Mouse (Mus musculus): Measurements from ENCODE around the gene Cdk8. TPM values are rescaled to one million over a fixed set of nuclear protein-coding genes. Genes with fewer than 3 reads are reported as not detected.
A peak's percentile ranks its signal among the peaks of the same experiment; 100 is the strongest.

Gene Cdk8
- total RNA-seq, 2 experiments from 2014 or later = 39.6 to 50.6 TPM

DNA sequence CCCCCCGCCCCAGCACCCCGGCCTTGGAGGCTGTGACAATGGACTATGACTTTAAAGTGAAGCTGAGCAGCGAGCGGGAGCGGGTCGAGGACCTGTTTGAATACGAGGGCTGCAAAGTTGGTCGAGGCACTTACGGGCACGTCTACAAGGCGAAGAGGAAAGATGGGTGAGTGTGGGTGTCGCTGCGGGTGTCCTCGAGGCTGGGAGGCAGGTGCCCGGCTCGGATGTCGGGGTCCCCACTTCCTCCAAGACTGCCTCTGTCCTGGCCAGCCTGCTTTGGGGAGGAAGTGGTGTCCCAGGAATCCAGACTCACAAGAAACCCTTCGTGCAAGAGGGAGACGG is 596 bp downstream of the Cdk8 start:
- 0 out of 2 replicates have a peak, but pooled peaks have one; percentile 21 for ATAC-seq (replicated peaks; ENCODE audit: low FRiP score, poor library complexity, severe bottlenecking)

DNA sequence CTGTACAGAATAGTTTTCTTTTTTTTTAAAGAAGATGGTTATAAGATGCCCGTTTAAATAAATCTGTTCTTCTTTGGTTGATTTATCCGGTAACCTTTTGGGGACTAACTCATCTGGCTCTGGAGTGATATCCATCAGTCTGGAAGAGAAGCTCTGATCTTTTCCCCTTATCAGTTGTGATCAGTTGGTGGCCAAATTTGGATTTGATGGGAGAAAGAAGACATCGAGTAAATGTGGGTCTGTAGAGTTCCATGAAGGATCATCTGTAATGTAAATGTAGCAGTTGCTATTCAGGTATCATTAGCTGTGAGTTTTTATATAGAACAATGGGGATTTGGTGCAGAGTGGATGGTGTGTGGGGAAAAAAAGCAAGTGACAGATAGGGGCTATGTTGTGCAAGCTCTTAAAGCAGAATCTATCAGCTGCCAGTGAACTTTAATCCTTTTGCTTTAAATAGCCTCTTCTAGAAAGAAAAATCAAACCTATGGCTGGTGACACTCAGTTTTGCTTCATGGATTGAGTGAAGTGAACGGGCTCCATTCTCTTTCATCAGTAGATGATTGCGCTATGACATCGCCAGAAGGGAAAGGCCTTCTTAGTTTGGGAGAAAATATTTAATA is 1.1 kb downstream of the Cdk8 start:
- ATAC-seq (replicated peaks; ENCODE audit: low FRiP score, poor library complexity, severe bottlenecking) = no peak

DNA sequence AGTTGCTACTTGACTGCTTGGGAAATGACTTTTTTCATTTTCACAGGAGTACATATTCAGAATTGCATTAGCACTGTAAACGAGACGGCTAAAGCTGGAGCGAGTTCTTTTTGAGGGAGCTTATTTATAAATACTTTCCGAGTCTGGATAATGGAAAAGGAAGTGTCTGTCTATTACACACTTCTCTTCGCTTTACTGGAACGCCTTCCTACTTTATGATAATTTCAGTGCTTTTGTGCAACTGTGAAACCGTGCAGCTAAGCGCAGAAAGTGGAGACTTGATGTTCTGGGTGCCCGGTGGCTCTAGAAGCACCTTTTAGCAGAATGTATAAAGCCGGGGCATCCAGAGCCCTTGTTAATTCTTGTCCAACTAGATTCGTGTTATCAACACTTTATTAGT is 1.8 kb downstream of the Cdk8 start:
- no peak for ATAC-seq (replicated peaks; ENCODE audit: low FRiP score, poor library complexity, severe bottlenecking)

DNA sequence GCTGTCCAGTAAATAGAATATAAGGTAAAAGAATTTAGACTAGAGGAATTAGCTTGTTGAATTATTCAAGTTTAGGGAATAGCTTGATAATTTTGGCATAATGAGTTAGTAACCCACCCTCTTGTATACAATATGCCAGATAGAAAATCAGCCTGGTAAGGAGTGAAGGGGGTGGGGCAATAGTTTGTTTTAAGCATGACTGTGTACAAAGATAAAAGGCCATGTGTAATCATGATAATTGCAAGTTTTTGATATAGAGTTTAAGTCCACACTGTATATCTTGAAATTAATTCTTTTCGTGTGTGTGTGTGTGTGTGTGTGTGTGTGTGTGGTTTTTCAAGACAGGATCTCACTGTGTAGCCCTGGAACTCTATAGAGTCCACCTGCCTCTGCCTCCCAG is 3.3 kb downstream of the Cdk8 start:
- ATAC-seq (replicated peaks; ENCODE audit: low FRiP score, poor library complexity, severe bottlenecking) = no peak

DNA sequence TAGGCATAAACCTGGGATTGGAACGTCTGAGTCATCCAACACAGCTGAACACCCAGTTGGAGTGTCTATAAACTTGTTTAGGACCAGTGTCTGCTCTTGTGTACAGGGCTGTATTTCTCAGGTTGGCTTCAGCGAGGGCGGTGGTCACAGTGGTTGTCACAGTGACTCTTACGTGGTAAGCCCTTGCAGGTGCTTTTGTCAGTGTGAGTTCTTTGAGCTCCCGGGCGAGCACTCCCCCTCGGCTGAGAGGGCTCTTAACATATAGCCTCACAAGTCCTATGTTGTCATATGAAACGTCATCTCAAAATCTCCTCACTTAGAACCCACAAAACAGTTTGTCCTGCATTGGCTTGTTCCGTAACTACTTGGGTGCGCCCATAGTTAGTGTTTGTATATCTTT is 7.2 kb downstream of the Cdk8 start:
- ATAC-seq (replicated peaks; ENCODE audit: low FRiP score, poor library complexity, severe bottlenecking) = no peak

DNA sequence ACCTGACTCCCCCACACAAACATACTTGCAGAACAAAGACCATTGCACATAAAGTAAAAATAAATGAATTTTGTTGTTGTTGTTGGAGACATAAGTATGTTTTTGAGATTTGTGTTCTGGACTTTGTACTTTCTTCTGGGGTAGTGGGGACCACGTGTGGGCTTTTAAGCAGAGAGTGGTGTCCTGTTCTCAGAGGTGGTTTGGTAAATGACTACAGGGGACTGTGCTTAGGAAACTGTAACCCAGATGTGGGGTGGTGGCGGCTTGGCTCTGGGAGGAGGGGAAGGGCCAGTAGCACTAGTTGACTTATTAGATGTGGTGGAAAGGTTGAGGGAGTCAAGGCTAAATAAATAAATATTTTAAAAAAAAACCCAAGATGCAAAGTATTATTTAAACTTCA is 9.7 kb downstream of the Cdk8 start:
- no peak for ATAC-seq (replicated peaks; ENCODE audit: low FRiP score, poor library complexity, severe bottlenecking)

DNA sequence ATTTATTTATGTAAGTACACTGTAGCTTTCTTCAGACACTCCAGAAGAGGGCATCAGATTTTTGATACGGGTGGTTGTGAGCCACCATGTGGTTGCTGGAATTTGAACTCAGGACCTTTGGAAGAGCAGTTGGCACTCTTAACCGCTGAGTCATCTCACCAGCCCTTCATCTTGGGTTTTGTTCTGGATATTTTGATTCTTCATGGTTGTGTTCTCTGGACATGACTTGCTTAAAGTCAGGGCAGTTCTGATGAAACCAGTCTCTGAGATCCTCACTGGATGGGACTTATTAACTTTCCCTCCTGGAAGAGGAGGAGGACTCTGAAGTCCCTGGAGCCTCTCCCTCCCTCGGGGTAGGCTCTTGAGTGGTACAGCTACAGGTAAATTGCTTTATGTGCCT is 10.2 kb downstream of the Cdk8 start:
- ATAC-seq (replicated peaks; ENCODE audit: low FRiP score, poor library complexity, severe bottlenecking) = no peak

DNA sequence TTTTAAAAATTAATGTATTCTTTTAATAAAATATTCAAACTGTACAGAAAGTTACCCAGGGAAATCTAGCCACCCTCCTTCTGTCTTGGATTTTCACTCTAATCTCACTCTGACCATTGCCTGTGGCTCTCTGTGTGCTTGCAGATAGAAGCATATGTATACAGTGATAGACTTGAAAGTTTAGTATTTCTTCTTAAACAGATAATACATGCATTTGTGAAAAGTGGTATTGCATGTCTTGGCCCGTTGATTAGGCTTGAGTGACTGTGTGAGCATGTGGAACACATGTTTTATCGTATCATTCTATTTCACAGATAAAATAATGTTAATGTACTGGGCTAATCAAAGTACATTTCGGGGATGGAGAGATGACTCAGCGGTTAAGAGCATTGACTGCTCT is 14.2 kb downstream of the Cdk8 start:
- peak; percentile 52 for ATAC-seq (replicated peaks; ENCODE audit: low FRiP score, poor library complexity, severe bottlenecking)

DNA sequence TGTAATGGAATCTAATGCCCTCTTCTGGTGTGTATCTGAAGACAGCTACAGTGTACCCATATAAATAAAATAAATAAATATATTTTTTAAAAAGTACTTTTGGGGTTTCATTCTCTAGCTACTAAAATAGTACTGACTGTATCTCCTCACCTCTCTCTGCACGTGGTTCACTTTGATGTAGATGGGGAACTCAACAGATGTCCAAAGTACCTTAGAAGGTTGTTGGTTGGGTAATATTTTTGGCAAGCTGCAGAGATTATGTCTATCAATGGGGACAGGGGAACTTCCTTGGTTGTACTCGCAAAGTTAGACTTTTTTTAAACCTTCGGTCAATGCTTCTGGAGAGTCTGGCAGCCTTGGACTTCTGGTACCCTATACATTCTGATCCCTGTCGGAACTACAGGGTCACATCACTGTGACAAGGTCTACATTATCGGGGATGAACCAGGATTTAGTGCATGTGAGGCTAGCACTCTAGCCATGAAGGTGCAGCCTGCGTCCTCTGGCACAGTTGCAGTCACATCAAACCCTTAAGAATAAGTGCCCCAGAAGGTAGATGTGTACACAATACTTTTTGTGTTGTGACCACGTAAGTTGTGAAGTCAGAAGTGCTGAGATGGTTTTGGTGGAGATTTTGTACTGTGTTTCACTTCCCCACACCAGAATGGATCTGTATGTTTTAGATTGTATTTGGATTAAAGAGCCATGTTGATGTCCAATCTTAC is 14.8 kb downstream of the Cdk8 start:
- ATAC-seq (replicated peaks; ENCODE audit: low FRiP score, poor library complexity, severe bottlenecking) = no peak

DNA sequence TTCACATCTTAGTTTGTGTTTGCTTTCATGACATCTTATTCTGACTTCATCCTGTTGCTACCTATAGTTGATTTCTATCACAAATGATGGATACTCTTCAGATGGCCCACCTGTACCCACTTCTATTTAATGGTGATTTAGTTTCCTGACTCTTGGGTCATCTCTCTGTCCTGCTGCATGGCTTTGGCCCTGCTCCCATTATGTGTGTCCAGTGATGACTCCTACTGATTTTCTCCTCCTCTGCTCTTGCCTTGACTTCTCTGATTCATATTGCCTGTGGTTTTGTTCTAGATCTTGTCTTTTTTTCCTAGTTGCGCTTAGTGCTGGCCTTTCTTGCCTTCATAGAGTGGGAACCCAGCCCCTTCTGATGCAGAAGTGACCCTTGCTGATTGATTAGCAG is 15.4 kb downstream of the Cdk8 start:
- no peak for ATAC-seq (replicated peaks; ENCODE audit: low FRiP score, poor library complexity, severe bottlenecking)

DNA sequence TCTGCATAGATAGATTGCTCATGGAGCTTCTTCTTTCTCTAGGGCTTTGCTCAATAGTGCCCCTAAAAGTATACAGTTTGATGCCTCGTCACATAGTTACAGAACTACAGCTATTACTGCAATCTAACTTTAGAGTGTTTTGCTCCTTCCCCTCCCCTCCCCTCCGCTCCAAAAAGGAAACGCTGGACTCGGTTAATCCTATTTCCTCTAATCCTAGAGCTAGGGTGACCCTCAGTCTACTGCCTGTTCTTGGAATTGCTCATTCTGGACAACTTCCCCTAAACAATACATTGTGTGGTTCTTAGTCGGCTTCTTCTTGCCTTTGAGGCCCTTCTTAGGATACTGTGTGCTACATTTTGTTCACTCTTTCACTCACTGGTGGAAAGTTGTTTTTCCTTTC is 16.7 kb downstream of the Cdk8 start:
- no peak for ATAC-seq (replicated peaks; ENCODE audit: low FRiP score, poor library complexity, severe bottlenecking)

DNA sequence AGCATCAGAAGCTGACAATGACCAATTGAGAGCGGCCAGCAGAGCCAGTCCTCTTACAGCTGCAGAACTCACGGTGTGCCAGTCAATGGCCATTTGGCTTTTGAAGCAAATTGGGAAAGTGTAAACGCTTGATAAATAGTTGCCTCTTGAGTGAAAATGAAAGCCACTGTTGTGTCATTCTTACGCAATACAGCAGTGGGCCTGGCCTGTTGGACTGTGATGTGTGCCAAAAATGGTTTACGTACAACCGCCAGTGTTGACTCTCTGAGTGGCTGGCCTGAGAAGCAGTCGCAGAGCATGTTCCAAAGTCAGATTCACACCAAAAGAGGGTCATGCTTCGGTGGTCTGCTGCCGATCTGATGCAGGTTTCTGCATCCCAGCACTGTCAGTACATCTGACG is 17.7 kb downstream of the Cdk8 start:
- no peak for ATAC-seq (replicated peaks; ENCODE audit: low FRiP score, poor library complexity, severe bottlenecking)

DNA sequence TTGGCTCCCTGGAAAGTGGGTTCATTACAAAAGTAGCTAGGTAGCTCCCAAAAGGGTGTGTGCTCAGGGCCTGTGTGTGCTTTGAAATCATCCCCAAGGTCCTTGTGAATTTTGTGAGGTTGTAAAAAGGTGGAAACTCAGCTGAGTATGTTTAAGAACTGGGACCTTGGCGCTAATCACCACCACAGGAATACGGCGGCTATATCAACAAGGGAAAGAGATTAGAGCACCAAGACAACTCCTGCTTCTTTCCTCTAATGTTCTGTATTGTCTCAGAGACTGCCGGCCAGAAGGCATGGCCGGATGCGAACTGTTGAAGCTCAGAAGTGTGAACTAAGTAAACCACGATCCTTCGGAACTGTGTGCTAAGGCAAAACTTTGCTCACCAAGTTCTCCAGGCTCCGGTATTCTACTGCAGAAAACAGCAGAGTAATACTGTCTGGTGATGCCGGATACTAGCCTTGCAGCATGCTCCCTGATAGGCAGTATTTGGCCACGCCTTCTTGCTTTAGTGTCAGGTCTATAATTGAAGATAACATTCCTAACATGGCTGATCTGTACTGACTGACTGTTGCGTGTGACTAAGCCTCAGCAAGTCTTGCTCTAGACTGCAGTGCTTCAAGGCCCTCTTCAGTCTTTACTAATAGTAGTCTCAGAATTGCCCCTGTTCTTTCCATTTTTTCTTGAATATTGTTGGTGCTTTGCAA is 19.5 kb downstream of the Cdk8 start:
- peak; percentile 98 for ATAC-seq (replicated peaks; ENCODE audit: low FRiP score, poor library complexity, severe bottlenecking)

DNA sequence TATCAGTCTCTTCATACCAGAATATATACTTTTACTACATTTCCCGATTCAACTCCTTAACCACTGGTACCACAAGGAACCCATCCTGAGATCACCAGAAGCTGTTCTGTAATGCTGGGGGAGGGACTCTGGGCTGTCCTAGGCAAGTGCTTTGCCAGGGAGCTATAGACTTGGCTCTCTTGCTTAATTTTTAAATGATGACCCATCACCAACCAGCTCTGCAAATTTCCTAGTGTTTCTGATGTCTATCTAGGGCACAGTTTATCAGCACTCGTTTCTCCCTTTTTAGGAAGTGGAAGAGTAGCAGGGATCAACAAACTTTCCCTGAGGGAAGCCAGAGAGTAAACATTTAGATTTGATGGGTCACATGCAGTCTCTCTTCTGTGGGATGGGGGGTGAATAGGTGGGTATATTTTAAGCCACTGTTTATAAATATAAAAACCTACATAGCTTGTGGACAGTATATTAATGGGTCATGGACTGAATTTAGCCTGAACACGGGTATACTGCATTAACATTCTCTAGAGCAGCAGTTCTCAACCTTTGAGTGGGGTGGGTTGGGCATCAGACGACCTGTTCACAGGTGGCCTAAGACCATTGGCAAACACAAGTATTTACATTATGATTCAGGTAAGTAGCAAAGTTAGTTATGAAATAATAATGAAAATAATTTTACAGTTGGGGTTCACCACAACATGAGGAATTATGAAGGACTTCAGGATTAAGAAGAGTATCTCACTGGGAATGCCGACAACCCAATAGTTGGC is 20.8 kb downstream of the Cdk8 start:
- no peak for ATAC-seq (replicated peaks; ENCODE audit: low FRiP score, poor library complexity, severe bottlenecking)

DNA sequence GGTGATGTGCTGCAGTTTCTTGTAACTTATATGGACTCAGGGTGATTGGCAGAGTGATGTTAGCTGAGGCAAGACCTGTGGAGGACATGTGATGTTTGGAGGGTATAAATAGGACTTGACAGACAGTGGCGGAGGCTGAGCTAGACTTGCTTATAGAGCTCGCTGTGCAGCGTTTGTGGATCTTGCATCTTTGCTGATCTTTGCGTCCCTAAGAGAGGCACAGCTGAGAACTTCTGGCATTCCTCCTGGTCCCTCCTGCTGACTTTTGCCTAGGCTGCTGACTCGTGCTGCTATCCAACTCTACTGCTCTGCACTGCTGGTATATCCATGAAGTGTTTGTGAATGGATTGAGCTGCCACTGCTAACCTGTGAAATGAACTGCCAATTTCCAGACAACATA is 22.6 kb downstream of the Cdk8 start:
- no peak for ATAC-seq (replicated peaks; ENCODE audit: low FRiP score, poor library complexity, severe bottlenecking)

DNA sequence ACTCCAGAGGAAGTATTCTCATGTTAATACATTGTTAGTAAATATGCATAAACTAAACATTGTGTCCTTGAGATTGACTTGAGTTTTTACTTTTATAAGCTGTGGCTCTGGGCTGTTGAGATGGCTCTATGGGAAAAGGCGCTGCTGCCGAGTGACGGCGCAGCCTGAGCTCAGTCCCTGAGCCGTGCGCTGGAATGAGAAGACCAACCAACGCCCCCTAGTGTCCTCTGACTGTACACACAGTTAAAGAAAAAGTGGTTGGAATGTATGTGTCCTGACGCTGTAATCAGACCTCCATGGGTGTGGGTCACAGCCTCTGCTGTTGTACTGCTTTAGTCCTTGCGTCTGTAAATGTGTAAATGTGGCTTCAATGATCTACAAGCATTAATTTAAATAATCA is 29.0 kb downstream of the Cdk8 start:
- ATAC-seq (replicated peaks; ENCODE audit: low FRiP score, poor library complexity, severe bottlenecking) = peak; percentile 54; the same call in 1 of the 2 replicates

DNA sequence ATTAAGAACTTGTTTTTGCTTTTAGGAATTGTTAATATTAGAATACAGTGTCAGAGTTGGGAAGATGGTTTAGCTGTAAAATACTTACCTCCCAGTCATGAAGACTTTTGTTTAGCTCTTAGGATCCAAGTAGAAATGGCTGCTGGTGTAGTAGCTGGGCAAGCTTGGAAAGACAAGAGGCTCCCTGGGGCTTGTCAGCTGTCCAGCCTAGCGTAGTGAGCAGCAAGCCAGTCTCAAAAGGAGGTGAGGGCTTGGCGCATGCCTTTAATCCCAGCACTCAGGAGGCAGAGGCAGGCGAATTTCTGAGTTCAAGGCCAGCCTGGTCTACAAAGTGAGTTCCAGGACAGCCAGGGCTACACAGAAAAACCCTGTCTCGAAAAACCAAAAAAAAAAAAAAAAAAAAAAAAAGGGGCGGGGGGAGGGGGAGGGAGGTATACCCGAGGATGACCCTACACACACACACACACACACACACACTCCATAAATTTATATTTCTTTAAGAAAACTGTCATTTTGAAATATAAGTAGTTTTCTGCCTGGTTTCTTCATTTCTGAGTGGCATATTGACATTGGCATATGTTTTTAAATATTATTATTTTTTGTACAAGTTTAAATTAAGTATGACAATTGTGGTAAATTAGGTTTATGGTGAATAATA is 35.0 kb downstream of the Cdk8 start:
- no peak for ATAC-seq (replicated peaks; ENCODE audit: low FRiP score, poor library complexity, severe bottlenecking)

DNA sequence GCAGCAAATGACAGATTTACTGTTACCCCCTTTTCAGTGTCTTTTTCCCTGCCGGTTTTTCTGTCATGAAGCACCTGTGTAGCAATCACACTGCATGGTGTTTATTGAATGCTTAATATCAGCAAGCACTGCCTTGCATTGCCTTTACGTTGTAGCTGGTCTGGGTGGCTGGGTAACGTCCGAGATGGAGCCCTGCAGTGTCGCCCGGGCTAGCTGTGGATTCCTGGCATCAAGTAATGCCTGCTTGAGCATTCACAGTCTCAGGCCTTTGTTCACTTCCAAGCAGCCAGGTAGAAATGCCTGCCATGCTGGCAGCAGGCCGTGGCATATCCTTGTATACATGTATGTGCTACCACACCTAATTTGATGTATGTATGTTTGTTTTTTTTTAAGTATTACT is 36.7 kb downstream of the Cdk8 start:
- ATAC-seq (replicated peaks; ENCODE audit: low FRiP score, poor library complexity, severe bottlenecking) = no peak

DNA sequence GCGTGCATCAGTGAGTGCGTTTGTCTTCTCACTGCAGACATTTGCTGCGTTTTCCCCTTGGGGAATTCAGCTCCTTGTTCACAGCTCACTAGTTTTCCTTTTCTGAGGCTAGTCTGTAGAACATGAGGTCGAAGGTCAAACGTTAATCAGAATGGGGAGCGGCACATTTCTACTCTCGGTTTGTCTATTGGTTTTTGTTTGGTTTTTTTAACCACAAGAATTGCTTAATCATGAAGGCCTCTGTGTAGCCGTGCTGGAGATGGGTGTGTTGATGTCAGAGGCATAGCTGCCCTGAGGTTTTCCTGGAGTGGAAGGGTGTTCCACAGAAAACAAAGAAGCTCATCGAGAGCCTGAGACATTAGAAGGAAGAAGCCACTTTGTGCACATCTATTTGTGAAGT is 39.6 kb downstream of the Cdk8 start:
- ATAC-seq (replicated peaks; ENCODE audit: low FRiP score, poor library complexity, severe bottlenecking) = no peak

DNA sequence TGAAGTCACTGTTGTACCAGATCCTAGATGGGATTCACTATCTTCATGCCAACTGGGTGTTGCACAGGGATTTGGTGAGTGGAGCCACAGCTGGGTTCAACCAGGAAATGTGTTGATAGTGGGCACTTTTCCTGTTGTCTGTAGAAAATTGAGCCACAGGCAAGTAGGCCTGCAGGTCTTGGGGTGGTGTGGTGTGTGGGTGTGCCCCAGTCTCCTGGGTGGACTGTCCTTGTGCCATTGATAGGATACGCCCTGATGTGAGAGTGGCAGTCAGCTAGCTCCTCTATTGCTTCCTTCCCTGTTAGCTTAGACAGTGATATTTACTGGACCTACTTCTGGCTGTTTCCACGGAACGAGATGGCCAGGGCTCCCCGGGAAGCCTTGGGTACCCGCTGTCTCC is 40.6 kb downstream of the Cdk8 start:
- ATAC-seq (replicated peaks; ENCODE audit: low FRiP score, poor library complexity, severe bottlenecking) = peak; percentile 95
